Mouse (Mus musculus) myocyte (in vitro differentiated cells): ENCODE results near the gene Glmn. TPM values are rescaled to one million over a fixed set of nuclear protein-coding genes. Genes with fewer than 3 reads are reported as not detected.
A peak's percentile ranks its signal among the peaks of the same experiment; 100 is the strongest.

Experiments
- H3K27me3 ChIP-seq: one replicate; pipeline ENCODE4 v1.6.1; 2011; ENCODE audit not compliant: control insufficient read depth, insufficient read depth, insufficient read length
- H3K36me3 ChIP-seq: one replicate; pipeline ENCODE4 v1.6.1; 2011; ENCODE audit not compliant: control insufficient read depth, insufficient read depth
- H3K4me2 ChIP-seq: one replicate; pipeline ENCODE4 v1.6.1; 2011; ENCODE audit warnings: low read depth, control low read depth
- H3K4me3 ChIP-seq: one replicate; pipeline ENCODE4 v1.5.1; 2011; ENCODE audit warnings: mild to moderate bottlenecking, control low read depth, moderate library complexity
- H3K79me2 ChIP-seq: one replicate; pipeline ENCODE4 v1.6.1; 2011; ENCODE audit not compliant: control insufficient read depth, insufficient read depth
- H3ac ChIP-seq: one replicate; pipeline ENCODE4 v1.6.1; 2011; ENCODE audit not compliant: control insufficient read depth, insufficient read length
- CEBPB ChIP-seq: IDR thresholded peaks from 2 replicates; pipeline ENCODE4 v1.6.1; 2011; ENCODE audit warnings: mild to moderate bottlenecking, moderate library complexity; ENCODE audit not compliant: poor library complexity, insufficient read depth, severe bottlenecking
- E2F4 ChIP-seq: IDR thresholded peaks from one replicate; pipeline ENCODE4 v1.6.1; 2011; ENCODE audit warnings: mild to moderate bottlenecking, control low read depth, moderate library complexity; ENCODE audit not compliant: insufficient read depth
- MAX ChIP-seq: IDR thresholded peaks from one replicate; pipeline ENCODE4 v1.6.1; 2011; ENCODE audit warnings: low read depth, mild to moderate bottlenecking, control low read depth
- MYOD1 ChIP-seq, 3 experiments: IDR thresholded peaks; one replicate each; pipeline ENCODE4 v1.6.1; 2011; ENCODE audit warnings: control low read depth in 2 of 3, low read depth in 2 of 3, mild to moderate bottlenecking in 2 of 3, moderate library complexity in 1 of 3; ENCODE audit not compliant: insufficient read length in 2 of 3, control insufficient read depth in 1 of 3
- MYOG ChIP-seq, 3 experiments: IDR thresholded peaks; one replicate each; pipeline ENCODE4 v1.6.1; 2011; ENCODE audit warnings: control low read depth in 2 of 3, low read depth in 2 of 3, mild to moderate bottlenecking in 2 of 3; ENCODE audit not compliant: insufficient read length in 2 of 3, control insufficient read depth in 1 of 3, insufficient read depth in 1 of 3
- POLR2A ChIP-seq: IDR thresholded peaks from one replicate; pipeline ENCODE4 v1.6.1; 2011; ENCODE audit warnings: low read depth, mild to moderate bottlenecking, control low read depth, moderate library complexity; ENCODE audit not compliant: insufficient read length
- POLR2AphosphoS2 ChIP-seq: IDR thresholded peaks from one replicate; pipeline ENCODE4 v1.6.1; 2011; ENCODE audit warnings: low read depth, control low read depth; ENCODE audit not compliant: insufficient read length
- REST ChIP-seq: IDR thresholded peaks from one replicate; pipeline ENCODE4 v1.6.1; 2011; ENCODE audit warnings: mild to moderate bottlenecking, control low read depth, moderate library complexity; ENCODE audit not compliant: insufficient read depth, insufficient read length
- SRF ChIP-seq: IDR thresholded peaks from one replicate; pipeline ENCODE4 v1.6.1; 2011; ENCODE audit warnings: low read depth; ENCODE audit not compliant: control insufficient read depth, insufficient read length
- TCF12 ChIP-seq: IDR thresholded peaks from one replicate; pipeline ENCODE4 v1.6.1; 2011; ENCODE audit warnings: mild to moderate bottlenecking, control low read depth; ENCODE audit not compliant: poor library complexity, insufficient read depth, severe bottlenecking
- TCF3 ChIP-seq: IDR thresholded peaks from one replicate; pipeline ENCODE4 v1.6.1; 2011; ENCODE audit warnings: low read depth, control low read depth; ENCODE audit not compliant: insufficient read length
- USF1 ChIP-seq: IDR thresholded peaks from one replicate; pipeline ENCODE4 v1.6.1; 2011; ENCODE audit warnings: low read depth, mild to moderate bottlenecking, control low read depth, moderate library complexity
- polyA plus RNA-seq: library from polyadenylated mRNA; unstranded; fragments of >200 nt; fragmentation: generic; extraction: Trizol; gene quantifications from one replicate; pipeline ENCODE4 v1.2.1, GENCODE M21; 2012; ENCODE audit warnings: missing spikeins

Gene Glmn
- polyA plus RNA-seq: 2.7 TPM

DNA sequence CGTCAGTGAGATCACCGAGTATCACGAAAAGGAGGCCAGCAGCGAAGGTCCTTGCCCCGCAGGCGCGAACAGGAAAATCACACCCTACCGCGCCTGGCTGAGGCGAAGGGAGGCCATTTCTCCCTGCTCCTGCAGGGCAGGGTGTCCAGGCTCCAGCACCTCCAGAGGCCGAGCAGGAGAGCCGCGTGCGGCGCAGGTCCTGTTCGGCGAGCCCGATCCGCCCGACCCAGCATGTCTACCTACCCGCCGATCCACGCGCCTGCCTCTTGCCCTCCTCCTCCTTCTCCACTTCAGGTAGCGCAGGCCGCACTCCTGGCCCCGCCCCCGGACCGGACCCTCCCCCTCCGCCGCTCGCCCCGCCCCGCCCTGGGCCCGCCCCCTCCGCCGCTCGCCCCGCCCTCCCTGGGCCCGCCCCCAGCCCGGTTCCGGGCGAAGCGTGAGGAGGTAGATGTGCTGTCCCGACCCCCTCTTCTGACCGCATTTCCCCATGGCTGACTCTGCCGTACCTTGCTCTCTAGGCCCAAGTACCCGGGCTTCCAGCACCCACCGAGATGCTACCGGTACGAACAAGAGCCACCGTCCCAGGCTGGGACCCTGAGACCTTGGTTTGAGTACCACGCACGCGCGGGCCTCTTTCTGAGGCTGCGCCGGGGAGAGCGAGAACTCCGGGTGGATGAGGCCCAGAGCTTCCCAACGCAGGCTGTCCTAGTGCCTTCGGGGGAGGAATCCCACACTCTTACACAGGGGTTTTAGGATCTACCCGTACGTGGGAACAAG is at the start of gene Glmn, which contains the start of gene Rpap2:
TSS of gene Glmn (minus strand) at position 588 of the 777 bp plus-strand sequence.
TSS of gene Rpap2 (plus strand) at position 73 of the 777 bp plus-strand sequence.
- peak within 1 kb of the TSS; percentile 85 for H3K4me2 ChIP-seq
- H3K36me3 ChIP-seq: peaks cover 5% of the 10 kb centered on the region
- TF ChIP-seq POLR2A (peak; percentile 81), POLR2AphosphoS2 (peak; percentile 79), MAX (no peak)
- H3K27me3 ChIP-seq: no peaks in the 10 kb centered on the region
- H3K79me2 ChIP-seq: no peaks in the 10 kb centered on the region
- H3ac ChIP-seq: peak within 1 kb of the TSS; percentile 94
- peak within 1 kb of the TSS; percentile 87 for H3K4me3 ChIP-seq

DNA sequence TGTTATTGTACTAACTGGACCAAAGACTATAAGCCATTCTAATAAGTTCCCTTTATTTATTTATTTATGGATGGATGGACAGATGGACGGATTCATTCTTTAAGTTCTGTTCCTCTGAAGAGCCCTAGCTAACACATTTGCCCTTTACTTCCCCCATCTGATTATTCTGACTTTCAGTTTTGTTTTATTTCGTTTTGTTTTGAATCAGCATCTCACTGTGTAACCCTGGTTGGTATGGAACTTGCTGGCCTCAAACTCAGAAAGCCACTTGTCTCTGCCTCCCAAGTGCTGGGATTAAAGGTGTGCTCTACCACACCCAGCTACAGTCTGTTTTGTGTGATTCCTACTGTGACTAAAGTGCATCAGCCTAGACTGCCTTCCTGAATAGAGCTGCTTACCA is 48.2 kb upstream of the Glmn start:
- H3K4me2 ChIP-seq: no peak overlapping the region

DNA sequence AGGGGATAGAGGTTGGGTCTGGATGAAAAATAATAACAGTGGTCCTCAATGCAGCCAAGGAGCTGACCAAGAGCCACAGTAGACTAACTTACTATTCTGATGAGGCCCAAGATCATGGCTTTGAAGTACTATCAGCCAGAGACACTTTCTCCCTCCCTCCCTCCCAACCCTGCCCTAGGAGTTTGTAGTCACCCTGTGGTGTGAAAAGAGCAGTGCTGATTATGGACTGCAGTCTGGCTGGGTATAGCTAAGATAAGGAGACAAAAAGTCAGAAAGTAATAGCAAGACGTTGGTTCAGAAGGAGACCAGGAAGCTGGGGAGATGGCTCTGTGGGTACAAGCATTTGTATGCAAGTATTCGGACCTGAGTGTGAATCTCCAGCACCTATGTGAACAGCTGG is 46.9 kb upstream of the Glmn start:
- H3K79me2 ChIP-seq: no peaks in the 10 kb centered on the region
- no peaks in the 10 kb centered on the region for H3K27me3 ChIP-seq
- TF ChIP-seq POLR2A: no peak
- TF ChIP-seq TCF3: no peak
- TF ChIP-seq MAX: no peak
- TF ChIP-seq E2F4: no peak
- TF ChIP-seq POLR2AphosphoS2: no peak
- TF ChIP-seq CEBPB: no peak
- no peak for TF ChIP-seq SRF
- no peak for TF ChIP-seq REST
- TF ChIP-seq TCF12: no peak
- no peak for TF ChIP-seq USF1
- TF ChIP-seq MYOD1 (IDR thresholded peaks at IDR 0.05; ENCODE audit: control insufficient read depth in 1 of 3, insufficient read length in 2 of 3, low read depth in 2 of 3): no peak
- no peak for TF ChIP-seq MYOG (IDR thresholded peaks at IDR 0.05; ENCODE audit: control insufficient read depth in 1 of 3, insufficient read depth in 1 of 3, insufficient read length in 2 of 3, low read depth in 2 of 3)

More for the DNA sequence above, 48.2 kb upstream of the Glmn start:
- no peaks in the 10 kb centered on the region for H3K27me3 ChIP-seq
- no peak overlapping the region for H3ac ChIP-seq
- no peaks in the 10 kb centered on the region for H3K79me2 ChIP-seq
- no peak overlapping the region for H3K4me3 ChIP-seq
- peaks cover 5% of the 10 kb centered on the region for H3K36me3 ChIP-seq
- TF ChIP-seq POLR2AphosphoS2 (no peak), MYOD1 (IDR thresholded peaks at IDR 0.05; ENCODE audit: control insufficient read depth in 1 of 3, insufficient read length in 2 of 3, low read depth in 2 of 3) (no peak), MAX (no peak), CEBPB (no peak), USF1 (no peak), SRF (no peak), E2F4 (no peak), TCF3 (no peak), REST (no peak), TCF12 (no peak), MYOG (IDR thresholded peaks at IDR 0.05; ENCODE audit: control insufficient read depth in 1 of 3, insufficient read depth in 1 of 3, insufficient read length in 2 of 3, low read depth in 2 of 3) (no peak), POLR2A (no peak)

DNA sequence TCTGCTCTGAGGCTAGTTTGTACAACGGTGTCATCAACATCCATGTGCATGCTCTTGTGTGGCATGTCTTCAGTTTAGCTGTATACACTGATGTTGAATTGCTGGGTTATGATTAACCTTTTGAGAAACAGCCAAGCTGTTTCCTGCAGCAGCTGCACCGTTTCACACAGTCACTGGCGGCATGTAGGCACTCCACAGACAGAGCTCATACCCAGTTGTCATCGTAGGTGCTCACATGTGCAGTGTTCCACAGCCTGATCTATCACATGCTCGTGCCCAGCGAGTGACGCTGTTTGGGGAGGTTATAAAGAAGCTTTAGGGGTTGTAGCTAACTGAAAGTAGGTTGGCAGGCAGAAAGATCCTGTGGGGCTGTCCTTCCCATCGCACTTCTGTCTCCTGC is 40.7 kb upstream of the Glmn start:
- Histone ChIP-seq H3ac (no peak overlapping the region), H3K79me2 (no peaks in the 10 kb centered on the region), H3K4me3 (no peak overlapping the region), H3K27me3 (no peaks in the 10 kb centered on the region), H3K4me2 (no peak overlapping the region), H3K36me3 (peaks cover 5% of the 10 kb centered on the region)
- TF ChIP-seq MAX (no peak), TCF12 (no peak), MYOG (IDR thresholded peaks at IDR 0.05; ENCODE audit: control insufficient read depth in 1 of 3, insufficient read depth in 1 of 3, insufficient read length in 2 of 3, low read depth in 2 of 3) (peak in 1 of 3 experiments; percentile 76), REST (no peak), MYOD1 (IDR thresholded peaks at IDR 0.05; ENCODE audit: control insufficient read depth in 1 of 3, insufficient read length in 2 of 3, low read depth in 2 of 3) (peak in 1 of 3 experiments; percentile 74), SRF (no peak), CEBPB (no peak), USF1 (no peak), E2F4 (no peak), POLR2AphosphoS2 (no peak), TCF3 (no peak), POLR2A (no peak)

More for the DNA sequence above, 46.9 kb upstream of the Glmn start:
- Histone ChIP-seq H3K4me2 (no peak overlapping the region), H3ac (no peak overlapping the region), H3K36me3 (peaks cover 5% of the 10 kb centered on the region), H3K4me3 (no peak overlapping the region)
